Mouse (Mus musculus) neural tube, embryonic 15.5 days (tissue): ENCODE results near the gene Ncoa3. TPM values are rescaled to one million over a fixed set of nuclear protein-coding genes. Genes with fewer than 3 reads are reported as not detected.

Experiments
- ATAC-seq: fragments of 200-750 bp; cut with Nextera tagmentation; 2 replicates; pipeline ENCODE4 v1.8.0; 2017; ENCODE audit warnings: mild to moderate bottlenecking, moderate TSS enrichment, moderate library complexity; ENCODE audit not compliant: low FRiP score
- H3K27ac ChIP-seq: fragments of 300-500 bp; sonication (generic); replicated peaks from 2 replicates; pipeline ENCODE4 v1.5.1; 2015; ENCODE audit warnings: mild to moderate bottlenecking, inconsistent platforms
- H3K27me3 ChIP-seq: fragments of 300-500 bp; sonication (generic); replicated peaks from 2 replicates; pipeline ENCODE4 v1.6.1; 2015; ENCODE audit warnings: inconsistent platforms
- H3K36me3 ChIP-seq: fragments of 300-500 bp; sonication (generic); 2 replicates; pipeline ENCODE4 v1.6.1; 2015; ENCODE audit warnings: inconsistent platforms
- H3K4me1 ChIP-seq: fragments of 300-500 bp; sonication (generic); 2 replicates; pipeline ENCODE4 v1.6.1; 2015; ENCODE audit warnings: inconsistent platforms
- H3K4me2 ChIP-seq: fragments of 300-500 bp; sonication (generic); 2 replicates; pipeline ENCODE4 v1.6.1; 2015; ENCODE audit warnings: inconsistent platforms, mild to moderate bottlenecking, moderate library complexity
- H3K4me3 ChIP-seq: fragments of 300-500 bp; sonication (generic); replicated peaks from 2 replicates; pipeline ENCODE4 v1.5.1; 2015; ENCODE audit warnings: mild to moderate bottlenecking, inconsistent platforms
- H3K9ac ChIP-seq: fragments of 300-500 bp; sonication (generic); replicated peaks from 2 replicates; pipeline ENCODE4 v1.6.1; 2015; ENCODE audit warnings: mild to moderate bottlenecking, inconsistent platforms
- H3K9me3 ChIP-seq: fragments of 300-500 bp; sonication (generic); replicated peaks from 2 replicates; pipeline ENCODE4 v1.6.1; 2016; ENCODE audit warnings: inconsistent platforms
- WGBS: fragments of 180-500 bp; shearing (Covaris S2); methylation state at CpG from one replicate; pipeline ENCODE4 v1.1.7; 2015; ENCODE audit warnings: mixed read lengths; 5-methylcytosine and 5-hydroxymethylcytosine counted together
- polyA plus RNA-seq: library from polyadenylated mRNA; unstranded; fragments of >200 nt; fragmentation: Nextera tagmentation; extraction: Ambion mirVana; gene quantifications from 2 replicates; pipeline ENCODE4 v1.2.1, GENCODE M21; 2015

The Ncoa3 gene
- polyA plus RNA-seq, 1 experiment from 2014 or later = 13.3 TPM

DNA sequence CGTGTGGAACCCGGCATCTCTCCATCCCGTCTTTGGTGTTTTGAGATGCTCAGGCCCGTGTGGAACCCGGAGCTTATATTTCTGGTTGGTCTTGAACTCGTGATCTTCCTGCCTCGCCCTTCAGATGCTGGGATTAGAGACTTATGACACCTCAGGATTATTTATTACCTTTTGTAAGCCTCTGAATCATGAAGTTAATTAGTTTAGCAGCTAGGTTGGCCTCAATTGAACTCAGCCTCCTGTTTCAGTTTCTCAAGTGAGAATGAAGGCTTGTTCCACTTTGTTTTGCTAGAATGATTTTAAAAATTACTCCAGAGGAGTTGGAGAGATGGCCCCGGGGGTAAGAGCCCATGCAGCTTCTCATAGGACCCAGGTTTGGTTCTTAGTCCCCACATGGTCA is 3.3 kb downstream of the Ncoa3 start:
- peaks cover 47% of the 10 kb centered on the region for H3K4me1 ChIP-seq
- no peak for ATAC-seq
- 89% methylated on average over 8 of the region's 8 CpGs for WGBS
- H3K27me3 ChIP-seq = no peaks in the 10 kb centered on the region
- no peak overlapping the region for H3K4me2 ChIP-seq
- no peak overlapping the region for H3K9ac ChIP-seq
- no peak overlapping the region for H3K27ac ChIP-seq
- H3K9me3 ChIP-seq = no peaks in the 10 kb centered on the region
- H3K4me3 ChIP-seq = no peak overlapping the region
- no peaks in the 10 kb centered on the region for H3K36me3 ChIP-seq

DNA sequence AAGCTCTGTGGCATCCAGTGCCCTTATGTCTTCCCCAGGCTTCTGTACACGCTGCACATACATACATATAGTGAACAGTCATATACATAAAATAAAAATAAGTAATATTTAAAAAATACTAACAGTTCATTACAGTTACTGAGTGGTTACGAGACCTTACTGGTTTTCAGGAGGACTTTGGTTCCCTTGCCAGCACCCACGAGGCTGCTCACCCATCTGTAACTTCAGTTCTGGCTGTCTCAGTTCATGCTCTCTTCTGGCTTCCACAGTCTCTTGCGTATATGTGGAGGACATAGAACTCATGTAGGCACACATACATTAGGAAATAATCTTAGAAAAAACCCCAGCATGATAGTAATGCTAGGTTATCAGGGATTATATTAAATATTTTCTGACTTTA is 3.7 kb downstream of the Ncoa3 start:
- Histone ChIP-seq H3K4me1 (peaks cover 51% of the 10 kb centered on the region), H3K4me2 (no peak overlapping the region), H3K36me3 (no peaks in the 10 kb centered on the region), H3K27ac (no peak overlapping the region), H3K4me3 (no peak overlapping the region), H3K27me3 (no peaks in the 10 kb centered on the region), H3K9me3 (no peaks in the 10 kb centered on the region), H3K9ac (no peak overlapping the region)
- 76% methylated on average over 4 of the region's 4 CpGs for WGBS
- ATAC-seq = no peak

GRCm38 (mm10) chr2:165997256-165997967 is 5.0 kb downstream of the Ncoa3 start:
- no peaks in the 10 kb centered on the region for H3K9me3 ChIP-seq
- no peak overlapping the region for H3K4me2 ChIP-seq
- H3K27me3 ChIP-seq = no peaks in the 10 kb centered on the region
- peaks cover 51% of the 10 kb centered on the region for H3K4me1 ChIP-seq
- no peak for ATAC-seq
- no peak overlapping the region for H3K27ac ChIP-seq
- H3K4me3 ChIP-seq = no peak overlapping the region
- WGBS = 95% methylated on average over 8 of the region's 8 CpGs
- no peaks in the 10 kb centered on the region for H3K36me3 ChIP-seq
- no peak overlapping the region for H3K9ac ChIP-seq

DNA sequence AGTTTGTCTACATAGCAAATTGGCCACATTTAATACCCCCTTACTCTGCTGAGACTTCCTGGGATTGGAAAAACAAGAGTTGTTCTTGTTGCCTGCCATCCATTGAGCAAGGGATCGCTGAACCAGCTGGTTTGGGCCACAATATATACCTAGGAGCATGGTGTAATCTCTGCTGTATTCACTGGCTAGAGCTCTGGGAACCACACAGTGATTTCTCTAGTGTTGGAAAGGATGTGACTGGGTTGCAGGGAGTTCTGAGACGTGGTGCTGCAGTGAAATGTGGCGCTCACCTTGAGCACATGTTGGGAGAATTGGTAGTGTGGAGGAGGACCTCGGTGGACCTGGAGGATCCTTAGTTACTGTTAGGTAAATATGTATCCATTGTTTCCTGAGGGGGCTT is 6.5 kb downstream of the Ncoa3 start:
- Histone ChIP-seq H3K27me3 (no peaks in the 10 kb centered on the region), H3K9me3 (no peaks in the 10 kb centered on the region), H3K27ac (no peak overlapping the region), H3K36me3 (no peaks in the 10 kb centered on the region), H3K4me2 (no peak overlapping the region), H3K4me1 (peaks cover 43% of the 10 kb centered on the region), H3K9ac (no peak overlapping the region), H3K4me3 (no peak overlapping the region)
- 28% methylated on average over 4 of the region's 4 CpGs for WGBS
- no peak for ATAC-seq

- peaks cover 37% of the 10 kb centered on the region for H3K4me1 ChIP-seq
- ATAC-seq = no peak
- H3K9me3 ChIP-seq = no peaks in the 10 kb centered on the region
- H3K4me3 ChIP-seq = no peak overlapping the region
- 7% methylated on average over 5 of the region's 5 CpGs for WGBS
- H3K9ac ChIP-seq = no peak overlapping the region
- no peak overlapping the region for H3K4me2 ChIP-seq
- H3K27ac ChIP-seq = no peak overlapping the region
- H3K27me3 ChIP-seq = no peaks in the 10 kb centered on the region
- H3K36me3 ChIP-seq = no peaks in the 10 kb centered on the region
Measured at GRCm38 (mm10) chr2:165999790-166000189, 7.4 kb downstream of the Ncoa3 start.

DNA sequence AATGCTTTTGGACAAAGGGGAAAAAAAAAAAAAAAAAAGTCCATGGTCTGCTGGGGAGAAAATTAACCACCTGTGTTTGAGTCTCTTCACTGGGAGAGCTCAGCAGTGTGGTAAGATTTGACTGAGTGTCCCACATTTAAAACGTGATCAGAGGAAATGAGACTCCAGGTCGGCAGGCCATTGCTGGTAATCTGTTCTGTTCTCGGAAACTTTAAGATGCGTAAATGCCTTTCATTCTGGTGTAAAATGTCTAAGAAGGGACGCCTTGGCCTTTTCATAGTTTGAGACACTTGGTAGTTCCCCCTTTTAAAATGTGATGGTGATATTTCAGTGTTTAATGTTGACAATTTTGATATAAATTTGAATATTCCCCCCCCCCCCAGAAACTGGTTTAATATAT is 7.8 kb downstream of the Ncoa3 start:
- Histone ChIP-seq H3K36me3 (no peaks in the 10 kb centered on the region), H3K27ac (no peak overlapping the region), H3K9me3 (no peaks in the 10 kb centered on the region), H3K9ac (no peak overlapping the region), H3K4me1 (peaks cover 37% of the 10 kb centered on the region), H3K4me3 (no peak overlapping the region), H3K27me3 (no peaks in the 10 kb centered on the region), H3K4me2 (no peak overlapping the region)
- 14% methylated on average over 5 of the region's 5 CpGs for WGBS
- no peak for ATAC-seq

DNA sequence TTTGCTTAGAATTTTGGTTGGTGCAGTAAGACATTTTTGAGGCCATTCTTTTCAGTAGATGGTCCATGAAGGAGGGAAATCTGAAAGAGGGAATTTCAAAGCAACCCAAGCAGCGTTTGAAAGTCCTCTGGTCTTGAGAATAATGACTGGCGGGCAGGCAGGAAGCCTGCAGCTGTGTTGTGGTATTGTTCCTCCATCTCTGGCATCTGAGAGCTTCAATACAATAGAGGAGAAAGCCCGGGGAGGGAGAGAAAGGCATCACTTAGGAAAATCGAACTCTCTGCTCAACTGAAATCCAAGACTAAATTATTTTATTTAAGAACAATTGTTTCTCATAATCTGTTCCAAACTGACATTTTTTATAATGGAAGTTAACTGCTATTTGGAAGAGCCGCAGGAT is 8.3 kb downstream of the Ncoa3 start:
- 0 out of 2 replicates have a peak overlapping the region, but pooled peaks have one; percentile 18 for H3K27ac ChIP-seq

DNA sequence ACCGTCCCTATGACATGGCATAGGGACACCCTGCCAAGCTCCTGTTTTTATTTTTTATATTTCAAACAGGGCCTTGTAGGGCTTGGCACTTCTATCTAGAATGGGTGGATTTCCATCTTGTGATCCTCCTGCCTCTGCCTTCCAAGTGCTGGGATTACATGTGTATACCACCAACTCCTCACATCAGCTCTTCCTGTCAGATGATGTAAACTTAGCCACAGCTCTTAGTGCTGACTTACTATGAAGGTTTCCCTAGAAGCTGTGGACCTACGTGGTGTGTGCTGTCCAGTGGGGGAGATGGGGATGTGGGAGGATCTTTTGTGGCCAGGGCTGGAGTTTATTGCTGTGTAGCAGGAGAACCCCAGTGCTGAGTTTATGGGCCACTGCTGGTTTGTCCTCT is 8.9 kb downstream of the Ncoa3 start:
- H3K9ac ChIP-seq = no peak overlapping the region
- no peak overlapping the region for H3K4me2 ChIP-seq
- ATAC-seq = no peak
- 13% methylated on average over 2 of the region's 2 CpGs for WGBS
- H3K27me3 ChIP-seq = no peaks in the 10 kb centered on the region
- peaks cover 35% of the 10 kb centered on the region for H3K4me1 ChIP-seq
- no peaks in the 10 kb centered on the region for H3K36me3 ChIP-seq
- no peaks in the 10 kb centered on the region for H3K9me3 ChIP-seq
- H3K27ac ChIP-seq = 0 out of 2 replicates have a peak overlapping the region, but pooled peaks have one; percentile 18
- H3K4me3 ChIP-seq = no peak overlapping the region

More for the DNA sequence above, 8.3 kb downstream of the Ncoa3 start:
- Histone ChIP-seq H3K4me3 (no peak overlapping the region), H3K9me3 (no peaks in the 10 kb centered on the region), H3K4me2 (no peak overlapping the region), H3K9ac (no peak overlapping the region), H3K36me3 (no peaks in the 10 kb centered on the region), H3K27me3 (no peaks in the 10 kb centered on the region), H3K4me1 (peaks cover 37% of the 10 kb centered on the region)
- WGBS = 7% methylated on average over 5 of the region's 5 CpGs
- ATAC-seq = no peak

- no peak overlapping the region for H3K4me2 ChIP-seq
- no peak for ATAC-seq
Measured at GRCm38 (mm10) chr2:166001768-166002167, 9.3 kb downstream of the Ncoa3 start.

GRCm38 (mm10) chr2:166002429-166002828 is 10.0 kb downstream of the Ncoa3 start:
- Histone ChIP-seq H3K4me3 (no peak overlapping the region), H3K9ac (no peak overlapping the region), H3K4me1 (peaks cover 34% of the 10 kb centered on the region), H3K27me3 (no peaks in the 10 kb centered on the region), H3K4me2 (no peak overlapping the region), H3K27ac (no peak overlapping the region), H3K9me3 (no peaks in the 10 kb centered on the region), H3K36me3 (no peaks in the 10 kb centered on the region)
- WGBS = 69% methylated on average over 4 of the region's 4 CpGs
- ATAC-seq = no peak

More at GRCm38 (mm10) chr2:166001768-166002167, 9.3 kb downstream of the Ncoa3 start:
- no peaks in the 10 kb centered on the region for H3K9me3 ChIP-seq
- H3K27me3 ChIP-seq = no peaks in the 10 kb centered on the region
- WGBS = 59% methylated on average over 2 of the region's 2 CpGs
- no peaks in the 10 kb centered on the region for H3K36me3 ChIP-seq
- no peak overlapping the region for H3K27ac ChIP-seq
- no peak overlapping the region for H3K9ac ChIP-seq
- no peak overlapping the region for H3K4me3 ChIP-seq
- peaks cover 31% of the 10 kb centered on the region for H3K4me1 ChIP-seq

- Histone ChIP-seq H3K36me3 (no peaks in the 10 kb centered on the region), H3K27ac (no peak overlapping the region), H3K4me2 (no peak overlapping the region), H3K4me3 (no peak overlapping the region), H3K27me3 (no peaks in the 10 kb centered on the region), H3K9me3 (no peaks in the 10 kb centered on the region), H3K9ac (no peak overlapping the region), H3K4me1 (peaks cover 34% of the 10 kb centered on the region)
- WGBS = 64% methylated on average over 1 of the region's 1 CpGs
- ATAC-seq = no peak
Measured at GRCm38 (mm10) chr2:166003004-166003403, 10.6 kb downstream of the Ncoa3 start.

- Histone ChIP-seq H3K27ac (no peak overlapping the region), H3K4me2 (no peak overlapping the region), H3K4me3 (no peak overlapping the region), H3K9ac (no peak overlapping the region), H3K36me3 (no peaks in the 10 kb centered on the region), H3K4me1 (peaks cover 28% of the 10 kb centered on the region), H3K9me3 (no peaks in the 10 kb centered on the region), H3K27me3 (no peaks in the 10 kb centered on the region)
- WGBS = 66% methylated on average over 6 of the region's 6 CpGs
- no peak for ATAC-seq
Measured at GRCm38 (mm10) chr2:166007046-166007445, 14.6 kb downstream of the Ncoa3 start.
